Mouse (Mus musculus): ENCODE measurements around the gene Slc2a3. TPM values are rescaled to one million over a fixed set of nuclear protein-coding genes. Genes with fewer than 3 reads are reported as not detected.
"Not testable (repeated sequence)": the region's sequence is repeated elsewhere in the genome, so short reads cannot be mapped to it uniquely, and the experiment has no call there.

Slc2a3 gene
- total RNA-seq, 1 experiment from 2014 or later = 7.9 TPM

GRCm38 (mm10) chr6:122810022-122810614 lies 8.7 kb upstream of the Slc2a3 start:
- DNase-seq = no peak

- peak; percentile 78 for DNase-seq
Measured at GRCm38 (mm10) chr6:122804418-122804817, 3.0 kb upstream of the Slc2a3 start.

GRCm38 (mm10) chr6:122801801-122802514 lies 518 bp upstream of the Slc2a3 start:
- no peak for DNase-seq

GRCm38 (mm10) chr6:122800640-122801300 lies 670 bp downstream of the Slc2a3 start:
- no peak for DNase-seq

GRCm38 (mm10) chr6:122795254-122795935 lies 6.0 kb downstream of the Slc2a3 start:
- DNase-seq = peak; percentile 43

GRCm38 (mm10) chr6:122786275-122786674 lies 15.2 kb downstream of the Slc2a3 start:
- peak; percentile 59 for DNase-seq

GRCm38 (mm10) chr6:122784866-122785265 lies 16.6 kb downstream of the Slc2a3 start:
- DNase-seq = no peak

GRCm38 (mm10) chr6:122782164-122782563 lies 19.3 kb downstream of the Slc2a3 start:
- no peak for DNase-seq

- DNase-seq = no peak
Measured at GRCm38 (mm10) chr6:122781167-122781566, 20.3 kb downstream of the Slc2a3 start.

- no peak for DNase-seq
Measured at GRCm38 (mm10) chr6:122779916-122780315, 21.5 kb downstream of the Slc2a3 start.

GRCm38 (mm10) chr6:122776040-122776439 lies 25.4 kb downstream of the Slc2a3 start:
- DNase-seq = no peak

GRCm38 (mm10) chr6:122774345-122774744 lies 27.1 kb downstream of the Slc2a3 start:
- no peak for DNase-seq

- DNase-seq = no peak
Measured at GRCm38 (mm10) chr6:122772701-122773100, 28.7 kb downstream of the Slc2a3 start.

- DNase-seq = no peak
Measured at GRCm38 (mm10) chr6:122770760-122771315, 30.6 kb downstream of the Slc2a3 start.

- DNase-seq = no peak
Measured at GRCm38 (mm10) chr6:122769771-122770759, 31.4 kb downstream of the Slc2a3 start.

GRCm38 (mm10) chr6:122768256-122768655 lies 33.2 kb downstream of the Slc2a3 start:
- DNase-seq = no peak

- DNase-seq = not testable (repeated sequence)
Measured at GRCm38 (mm10) chr6:122767012-122767411, 34.4 kb downstream of the Slc2a3 start.

GRCm38 (mm10) chr6:122766145-122766968 lies 35.1 kb downstream of the Slc2a3 start:
- no peak for DNase-seq

GRCm38 (mm10) chr6:122765298-122765956 lies 36.0 kb downstream of the Slc2a3 start:
- DNase-seq = no peak
